Mouse (Mus musculus): Measurements from ENCODE around the gene Adi1. TPM values are rescaled to one million over a fixed set of nuclear protein-coding genes. Genes with fewer than 3 reads are reported as not detected.
A peak's percentile ranks its signal among the peaks of the same experiment; 100 is the strongest.

The Adi1 gene
- polyA plus RNA-seq, 1 experiment from 2014 or later, result 83.1 TPM

GRCm38 (mm10) chr12:28649141-28650110, 25.6 kb upstream of the Adi1 start, which contains the start of gene Rnaseh1:
Gene Rnaseh1, plus strand, starts transcription at chr12:28649602.
- peak within 1 kb of the TSS; percentile 71 for H3K4me2 ChIP-seq (ENCODE audit: low read depth, low read length)
- no peaks in the 10 kb centered on the region for H3K27me3 ChIP-seq (ENCODE audit: control insufficient read depth, insufficient read depth, low read depth, low read length)
- peak within 1 kb of the TSS; percentile 93 for H3K4me3 ChIP-seq (ENCODE audit: low read length)
- peaks cover 6% of the 10 kb centered on the region for H3K4me1 ChIP-seq (replicated peaks; ENCODE audit: control insufficient read depth, insufficient read depth, low read length)
- 2% methylated on average over 52 of the region's 52 CpGs for WGBS
- peak within 1 kb of the TSS; percentile 84 for H3K9ac ChIP-seq (ENCODE audit: low read length)
- peak within 1 kb of the TSS; percentile 72 for H3K27ac ChIP-seq (ENCODE audit: low read length)
- ATAC-seq (ENCODE audit: low read depth), result peak; percentile 97
- peaks cover 8% of the 10 kb centered on the region for H3K36me3 ChIP-seq (ENCODE audit: control insufficient read depth, insufficient read depth, low read length)
- no peaks in the 10 kb centered on the region for H3K9me3 ChIP-seq (ENCODE audit: control insufficient read depth, low read length)

- no peak overlapping the region for H3K4me3 ChIP-seq (ENCODE audit: low read length)
- peaks cover 22% of the 10 kb centered on the region for H3K36me3 ChIP-seq (ENCODE audit: control insufficient read depth, insufficient read depth, low read length)
- H3K27me3 ChIP-seq (ENCODE audit: control insufficient read depth, insufficient read depth, low read depth, low read length), result no peaks in the 10 kb centered on the region
- H3K4me1 ChIP-seq (replicated peaks; ENCODE audit: control insufficient read depth, insufficient read depth, low read length), result peaks cover 10% of the 10 kb centered on the region
- no peak for ATAC-seq (ENCODE audit: low read depth)
- WGBS, result 81% methylated on average over 4 of the region's 4 CpGs
- H3K9me3 ChIP-seq (ENCODE audit: control insufficient read depth, low read length), result no peaks in the 10 kb centered on the region
- no peak overlapping the region for H3K27ac ChIP-seq (ENCODE audit: low read length)
- no peak overlapping the region for H3K9ac ChIP-seq (ENCODE audit: low read length)
- no peak overlapping the region for H3K4me2 ChIP-seq (ENCODE audit: low read depth, low read length)
These were observed 12.4 kb upstream of the Adi1 start for GRCm38 (mm10) chr12:28662628-28663027.

- Histone ChIP-seq H3K36me3 (ENCODE audit: control insufficient read depth, insufficient read depth, low read length) (no peaks in the 10 kb centered on the region), H3K4me3 (ENCODE audit: low read length) (no peak overlapping the region), H3K4me2 (ENCODE audit: low read depth, low read length) (peak overlapping the region; percentile 27; the same call in 1 of the 2 replicates), H3K4me1 (replicated peaks; ENCODE audit: control insufficient read depth, insufficient read depth, low read length) (peaks cover 11% of the 10 kb centered on the region), H3K27me3 (ENCODE audit: control insufficient read depth, insufficient read depth, low read depth, low read length) (no peaks in the 10 kb centered on the region), H3K9ac (ENCODE audit: low read length) (peak overlapping the region; percentile 43; the same call in 1 of the 2 replicates), H3K27ac (ENCODE audit: low read length) (peak overlapping the region; percentile 13; the same call in 1 of the 2 replicates), H3K9me3 (ENCODE audit: control insufficient read depth, low read length) (no peaks in the 10 kb centered on the region)
- peak; percentile 49; the same call in 1 of the 2 replicates for ATAC-seq (ENCODE audit: low read depth)
- 23% methylated on average over 4 of the region's 4 CpGs for WGBS
These were observed 8.3 kb upstream of the Adi1 start for GRCm38 (mm10) chr12:28666734-28667133.

GRCm38 (mm10) chr12:28667287-28667686, 7.7 kb upstream of the Adi1 start:
- peak; percentile 62 for ATAC-seq (ENCODE audit: low read depth)
- Histone ChIP-seq H3K4me2 (ENCODE audit: low read depth, low read length) (peak overlapping the region; percentile 27; the same call in 1 of the 2 replicates), H3K9ac (ENCODE audit: low read length) (peak overlapping the region; percentile 43), H3K27me3 (ENCODE audit: control insufficient read depth, insufficient read depth, low read depth, low read length) (no peaks in the 10 kb centered on the region), H3K36me3 (ENCODE audit: control insufficient read depth, insufficient read depth, low read length) (no peaks in the 10 kb centered on the region), H3K4me3 (ENCODE audit: low read length) (no peak overlapping the region), H3K4me1 (replicated peaks; ENCODE audit: control insufficient read depth, insufficient read depth, low read length) (peaks cover 11% of the 10 kb centered on the region), H3K9me3 (ENCODE audit: control insufficient read depth, low read length) (no peaks in the 10 kb centered on the region), H3K27ac (ENCODE audit: low read length) (peak overlapping the region; percentile 13; the same call in 1 of the 2 replicates)
- WGBS, result under 1% methylated on average over 8 of the region's 8 CpGs

GRCm38 (mm10) chr12:28674038-28674720, 852 bp upstream of the Adi1 start:
- Histone ChIP-seq H3K9me3 (ENCODE audit: control insufficient read depth, low read length) (no peaks in the 10 kb centered on the region), H3K4me3 (ENCODE audit: low read length) (peak overlapping the region; percentile 66), H3K27me3 (ENCODE audit: control insufficient read depth, insufficient read depth, low read depth, low read length) (no peaks in the 10 kb centered on the region), H3K4me1 (replicated peaks; ENCODE audit: control insufficient read depth, insufficient read depth, low read length) (peaks cover 10% of the 10 kb centered on the region), H3K27ac (ENCODE audit: low read length) (peak overlapping the region; percentile 96), H3K4me2 (ENCODE audit: low read depth, low read length) (peak overlapping the region; percentile 67), H3K36me3 (ENCODE audit: control insufficient read depth, insufficient read depth, low read length) (peaks cover 10% of the 10 kb centered on the region), H3K9ac (ENCODE audit: low read length) (peak overlapping the region; percentile 78)
- WGBS, result 76% methylated on average over 10 of the region's 10 CpGs
- ATAC-seq (ENCODE audit: low read depth), result no peak

GRCm38 (mm10) chr12:28675925-28676209, 836 bp downstream of the Adi1 start:
- peaks cover 10% of the 10 kb centered on the region for H3K36me3 ChIP-seq (ENCODE audit: control insufficient read depth, insufficient read depth, low read length)
- ATAC-seq (ENCODE audit: low read depth), result no peak
- WGBS, result 46% methylated on average over 5 of the region's 5 CpGs
- peaks cover 10% of the 10 kb centered on the region for H3K4me1 ChIP-seq (replicated peaks; ENCODE audit: control insufficient read depth, insufficient read depth, low read length)
- peak overlapping the region; percentile 78 for H3K9ac ChIP-seq (ENCODE audit: low read length)
- peak overlapping the region; percentile 66 for H3K4me3 ChIP-seq (ENCODE audit: low read length)
- H3K9me3 ChIP-seq (ENCODE audit: control insufficient read depth, low read length), result no peaks in the 10 kb centered on the region
- H3K4me2 ChIP-seq (ENCODE audit: low read depth, low read length), result peak overlapping the region; percentile 67
- H3K27me3 ChIP-seq (ENCODE audit: control insufficient read depth, insufficient read depth, low read depth, low read length), result no peaks in the 10 kb centered on the region
- peak overlapping the region; percentile 96 for H3K27ac ChIP-seq (ENCODE audit: low read length)

- Histone ChIP-seq H3K36me3 (ENCODE audit: control insufficient read depth, insufficient read depth, low read length) (peaks cover 11% of the 10 kb centered on the region; the same call in 1 of the 2 replicates), H3K9ac (ENCODE audit: low read length) (no peak overlapping the region), H3K4me3 (ENCODE audit: low read length) (no peak overlapping the region), H3K9me3 (ENCODE audit: control insufficient read depth, low read length) (no peaks in the 10 kb centered on the region), H3K27ac (ENCODE audit: low read length) (no peak overlapping the region), H3K4me2 (ENCODE audit: low read depth, low read length) (no peak overlapping the region), H3K27me3 (ENCODE audit: control insufficient read depth, insufficient read depth, low read depth, low read length) (no peaks in the 10 kb centered on the region), H3K4me1 (replicated peaks; ENCODE audit: control insufficient read depth, insufficient read depth, low read length) (no peaks in the 10 kb centered on the region)
- no peak for ATAC-seq (ENCODE audit: low read depth)
- WGBS, result 80% methylated on average over 1 of the region's 1 CpGs
These were observed 9.6 kb downstream of the Adi1 start for GRCm38 (mm10) chr12:28684674-28685073.

GRCm38 (mm10) chr12:28685771-28686170, 10.7 kb downstream of the Adi1 start:
- ATAC-seq (ENCODE audit: low read depth), result no peak
- H3K27ac ChIP-seq (ENCODE audit: low read length), result no peak overlapping the region
- no peaks in the 10 kb centered on the region for H3K4me1 ChIP-seq (replicated peaks; ENCODE audit: control insufficient read depth, insufficient read depth, low read length)
- H3K4me3 ChIP-seq (ENCODE audit: low read length), result no peak overlapping the region
- peaks cover 12% of the 10 kb centered on the region; the same call in 1 of the 2 replicates for H3K36me3 ChIP-seq (ENCODE audit: control insufficient read depth, insufficient read depth, low read length)
- H3K27me3 ChIP-seq (ENCODE audit: control insufficient read depth, insufficient read depth, low read depth, low read length), result no peaks in the 10 kb centered on the region
- H3K9me3 ChIP-seq (ENCODE audit: control insufficient read depth, low read length), result no peaks in the 10 kb centered on the region
- H3K4me2 ChIP-seq (ENCODE audit: low read depth, low read length), result no peak overlapping the region
- 66% methylated on average over 3 of the region's 3 CpGs for WGBS
- H3K9ac ChIP-seq (ENCODE audit: low read length), result no peak overlapping the region
